Mouse (Mus musculus): Measurements from ENCODE around the gene Cpeb3.

DNA sequence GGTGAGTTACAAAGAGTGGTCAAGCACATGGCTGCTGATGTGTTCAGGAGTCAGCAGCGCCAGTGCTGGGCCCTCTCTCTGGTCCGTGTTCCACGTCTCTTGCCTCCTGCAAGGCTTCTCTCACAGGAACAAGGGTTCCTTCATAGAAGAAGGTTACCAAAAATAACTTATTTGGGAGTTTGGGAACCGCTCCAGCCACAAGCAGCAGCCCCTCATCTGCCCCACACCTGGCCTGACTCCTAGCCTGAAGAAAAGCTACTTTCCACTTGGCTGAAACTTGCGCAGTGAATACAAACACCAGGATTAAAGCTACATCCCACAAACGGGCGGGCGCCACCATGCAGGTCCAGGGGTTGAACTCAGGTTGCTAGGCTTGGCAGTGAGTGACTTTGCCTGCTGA, 93.0 kb downstream of the Cpeb3 start:
- no peak for TF ChIP-seq POLR2A (IDR thresholded peaks at IDR 0.05; ENCODE audit: control insufficient read depth, low read depth, low read length)
- no peak for TF ChIP-seq CTCF (IDR thresholded peaks at IDR 0.05; ENCODE audit: control insufficient read depth, insufficient read depth, insufficient replicate concordance, low read depth, low read length)
